Mouse (Mus musculus) lung, postnatal 0 days (tissue): ENCODE results near the gene Elovl3. TPM values are rescaled to one million over a fixed set of nuclear protein-coding genes. Genes with fewer than 3 reads are reported as not detected.
A peak's percentile ranks its signal among the peaks of the same experiment; 100 is the strongest.
"Not testable (repeated sequence)": the region's sequence is repeated elsewhere in the genome, so short reads cannot be mapped to it uniquely, and the experiment has no call there.

Experiments
- ATAC-seq: fragments of 200-750 bp; cut with Nextera tagmentation; 2 replicates; pipeline ENCODE4 v1.8.0; 2017; ENCODE audit warnings: moderate library complexity
- DNase-seq: peaks from one replicate; pipeline ENCODE4 v3.0.0-alpha.2; 2016; ENCODE audit warnings: low spot score
- H3K27ac ChIP-seq: fragments of 300-500 bp; sonication (generic); 2 replicates; pipeline ENCODE4 v1.5.1; 2014; ENCODE audit warnings: antibody characterized with exemption, mild to moderate bottlenecking, low read length, mixed read lengths
- H3K27me3 ChIP-seq: fragments of 300-500 bp; sonication (generic); replicated peaks from 2 replicates; pipeline ENCODE4 v1.6.1; 2014; ENCODE audit warnings: low read length, mixed read lengths; ENCODE audit not compliant: insufficient read depth
- H3K36me3 ChIP-seq: fragments of 300-500 bp; sonication (generic); 2 replicates; pipeline ENCODE4 v1.6.1; 2014; ENCODE audit warnings: low read length, mixed read lengths; ENCODE audit not compliant: insufficient read depth
- H3K4me1 ChIP-seq: fragments of 300-500 bp; sonication (generic); 2 replicates; pipeline ENCODE4 v1.6.1; 2014; ENCODE audit warnings: antibody characterized with exemption, low read depth, low read length, mixed read lengths; ENCODE audit not compliant: insufficient read depth
- H3K4me2 ChIP-seq: fragments of 300-500 bp; sonication (generic); replicated peaks from 2 replicates; pipeline ENCODE4 v1.6.1; 2014; ENCODE audit warnings: low read depth, mild to moderate bottlenecking, low read length, moderate library complexity, mixed read lengths
- H3K4me3 ChIP-seq: fragments of 300-500 bp; sonication (generic); 2 replicates; pipeline ENCODE4 v1.5.1; 2014; ENCODE audit warnings: low read depth, low read length
- H3K9ac ChIP-seq: fragments of 300-500 bp; sonication (generic); replicated peaks from 2 replicates; pipeline ENCODE4 v1.6.1; 2014; ENCODE audit warnings: low read depth, mild to moderate bottlenecking
- H3K9me3 ChIP-seq: fragments of 300-500 bp; sonication (generic); 2 replicates; pipeline ENCODE4 v1.6.1; 2016; ENCODE audit warnings: low read length, mixed read lengths
- CTCF ChIP-seq: IDR thresholded peaks from 2 replicates; pipeline ENCODE4 v1.5.1; 2016; ENCODE audit warnings: antibody characterized with exemption, mild to moderate bottlenecking
- EP300 ChIP-seq: IDR thresholded peaks from 2 replicates; pipeline ENCODE4 v1.6.1; 2016; ENCODE audit warnings: antibody characterized with exemption, mild to moderate bottlenecking, control low read depth
- WGBS: fragments of 180-500 bp; shearing (Covaris S2); extraction: QIAGEN DNeasy Blood & Tissue Kit; methylation state at CpG from one replicate; pipeline ENCODE4 v1.1.7; 2014; 5-methylcytosine and 5-hydroxymethylcytosine counted together
- polyA plus RNA-seq: library from polyadenylated mRNA; unstranded; fragments of >200 nt; fragmentation: Nextera tagmentation; extraction: Ambion mirVana; gene quantifications from 2 replicates; pipeline ENCODE4 v1.2.1, GENCODE M21; 2015

The Elovl3 gene
- polyA plus RNA-seq, 1 experiment from 2014 or later: not detected

- no peaks in the 10 kb centered on the region for H3K4me1 ChIP-seq
- no peak overlapping the region for H3K4me2 ChIP-seq
- no peaks in the 10 kb centered on the region for H3K9me3 ChIP-seq
- WGBS: 38% methylated on average over 4 of the region's 4 CpGs
- H3K4me3 ChIP-seq: no peak overlapping the region
- H3K36me3 ChIP-seq: no peaks in the 10 kb centered on the region
- TF ChIP-seq EP300 (no peak), CTCF (peak; percentile 24)
- H3K9ac ChIP-seq: no peak overlapping the region
- DNase-seq (no peak), ATAC-seq (no peak)
- no peak overlapping the region for H3K27ac ChIP-seq
- no peaks in the 10 kb centered on the region for H3K27me3 ChIP-seq
Observed at GRCm38 (mm10) chr19:46114617-46115016, 17.1 kb upstream of the Elovl3 start.

- Histone ChIP-seq H3K4me2 (no peak overlapping the region), H3K27ac (no peak overlapping the region), H3K4me1 (no peaks in the 10 kb centered on the region), H3K9me3 (no peaks in the 10 kb centered on the region), H3K27me3 (no peaks in the 10 kb centered on the region), H3K9ac (no peak overlapping the region), H3K36me3 (no peaks in the 10 kb centered on the region), H3K4me3 (no peak overlapping the region)
- WGBS: 78% methylated on average over 3 of the region's 3 CpGs
- no peak for ATAC-seq
- TF ChIP-seq EP300 (no peak), CTCF (no peak)
- no peak for DNase-seq
Observed at GRCm38 (mm10) chr19:46119458-46119857, 12.2 kb upstream of the Elovl3 start.

GRCm38 (mm10) chr19:46120872-46121271, 10.8 kb upstream of the Elovl3 start:
- peak; percentile 14 for DNase-seq
- H3K4me1 ChIP-seq: no peaks in the 10 kb centered on the region
- TF ChIP-seq CTCF (no peak), EP300 (no peak)
- ATAC-seq: no peak
- no peak overlapping the region for H3K9ac ChIP-seq
- H3K9me3 ChIP-seq: no peaks in the 10 kb centered on the region
- H3K27me3 ChIP-seq: no peaks in the 10 kb centered on the region
- H3K4me3 ChIP-seq: no peak overlapping the region
- H3K4me2 ChIP-seq: no peak overlapping the region
- no peak overlapping the region for H3K27ac ChIP-seq
- WGBS: 44% methylated on average over 6 of the region's 6 CpGs
- no peaks in the 10 kb centered on the region for H3K36me3 ChIP-seq

GRCm38 (mm10) chr19:46123876-46124275, 7.8 kb upstream of the Elovl3 start:
- Histone ChIP-seq H3K9ac (no peak overlapping the region), H3K4me3 (no peak overlapping the region), H3K9me3 (no peaks in the 10 kb centered on the region), H3K4me2 (no peak overlapping the region), H3K27ac (no peak overlapping the region), H3K27me3 (no peaks in the 10 kb centered on the region), H3K36me3 (no peaks in the 10 kb centered on the region), H3K4me1 (no peaks in the 10 kb centered on the region)
- DNase-seq (no peak), ATAC-seq (no peak)
- TF ChIP-seq CTCF (no peak), EP300 (no peak)
- 75% methylated on average over 3 of the region's 3 CpGs for WGBS

- no peak for DNase-seq
- Histone ChIP-seq H3K36me3 (no peaks in the 10 kb centered on the region), H3K27me3 (no peaks in the 10 kb centered on the region), H3K4me3 (no peak overlapping the region), H3K4me2 (no peak overlapping the region), H3K4me1 (no peaks in the 10 kb centered on the region), H3K9me3 (no peaks in the 10 kb centered on the region), H3K27ac (no peak overlapping the region), H3K9ac (no peak overlapping the region)
- TF ChIP-seq EP300: no peak
- TF ChIP-seq CTCF: no peak
- ATAC-seq: no peak
Observed at GRCm38 (mm10) chr19:46124651-46125050, 7.0 kb upstream of the Elovl3 start.

DNA sequence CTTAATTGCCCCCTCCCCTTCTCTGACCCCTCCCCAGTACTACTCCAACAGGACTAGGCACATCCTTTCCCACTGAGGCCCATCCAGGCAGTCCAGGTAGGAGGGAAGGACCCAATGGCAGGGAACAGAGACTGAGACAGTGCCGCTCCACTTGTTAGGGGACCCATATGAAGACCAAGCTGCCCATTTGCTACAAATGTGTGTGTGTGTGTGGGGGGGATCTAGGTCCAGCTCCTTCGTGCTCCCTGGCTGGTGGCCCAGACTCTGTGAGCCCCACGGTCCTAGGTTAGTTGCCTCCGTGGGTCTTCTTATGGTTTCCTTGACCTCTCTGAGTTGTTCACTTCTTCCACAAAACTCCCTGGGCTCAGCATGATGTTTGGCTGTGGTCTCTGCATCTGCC, 5.4 kb upstream of the Elovl3 start:
- H3K27me3 ChIP-seq: no peaks in the 10 kb centered on the region
- H3K9me3 ChIP-seq: no peaks in the 10 kb centered on the region
- H3K27ac ChIP-seq: no peak overlapping the region
- WGBS: 82% methylated on average over 4 of the region's 4 CpGs
- no peak overlapping the region for H3K4me2 ChIP-seq
- DNase-seq: no peak
- no peak overlapping the region for H3K4me3 ChIP-seq
- no peaks in the 10 kb centered on the region for H3K36me3 ChIP-seq
- ATAC-seq: no peak
- no peaks in the 10 kb centered on the region for H3K4me1 ChIP-seq
- no peak overlapping the region for H3K9ac ChIP-seq
- TF ChIP-seq CTCF (no peak), EP300 (no peak)

DNA sequence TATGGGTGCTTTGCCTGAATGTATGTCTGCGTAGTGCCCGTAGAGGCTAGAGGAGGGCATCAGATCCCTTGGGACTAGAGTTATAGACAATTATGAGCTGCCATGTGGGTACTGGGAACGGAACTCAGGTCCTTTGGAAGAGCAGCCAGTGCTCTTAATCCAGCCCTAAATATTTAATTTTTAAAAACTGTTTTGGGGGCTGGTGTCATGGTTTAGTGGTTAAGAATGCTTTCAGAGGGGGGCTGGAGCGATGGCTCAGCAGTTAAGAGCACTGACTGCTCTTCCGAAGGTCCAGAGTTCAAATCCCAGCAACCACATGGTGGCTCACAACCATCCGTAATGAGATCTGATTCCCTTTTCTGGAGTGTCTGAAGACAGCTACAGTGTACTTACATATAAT, 2.0 kb upstream of the Elovl3 start:
- ATAC-seq, H3K4me2 ChIP-seq, H3K4me3 ChIP-seq, H3K9ac ChIP-seq, H3K9me3 ChIP-seq, H3K4me1 ChIP-seq, DNase-seq, H3K27ac ChIP-seq, H3K36me3 ChIP-seq: not testable (repeated sequence)
- 78% methylated on average over 6 of the region's 6 CpGs for WGBS
- peaks cover 23% of the 10 kb centered on the region for H3K27me3 ChIP-seq
